In genomic region chr3:90490696-90491256, GRCm38 (mm10) we compare ENCODE assay signal across 7 mouse cellular contexts. TPM values are rescaled to one million over a fixed set of nuclear protein-coding genes. Genes with fewer than 3 reads are reported as not detected.
DNase-seq lines count a peak whose midpoint lies in the region; ATAC-seq lines count a peak whose summit lies in the region.

Snapin (minus strand) TSS chr3:90491033.

- H3K4me1 ChIP-seq in embryonic facial prominence, embryonic 11.5 days (ENCODE audit: control insufficient read depth, insufficient read depth, low read length) = peaks cover 3% of the 10 kb centered on the region; the same call in 1 of the 2 replicates
- no peaks in the 10 kb centered on the region for H3K4me1 ChIP-seq in limb, embryonic 11.5 days (ENCODE audit: control insufficient read depth, insufficient read depth, low read length)
- no peaks in the 10 kb centered on the region for H3K4me1 ChIP-seq in midbrain, embryonic 14.5 days (ENCODE audit: control insufficient read depth, insufficient read depth, low read length)

- no peaks in the 10 kb centered on the region for H3K27me3 ChIP-seq in embryonic facial prominence, embryonic 11.5 days (ENCODE audit: control insufficient read depth, insufficient read depth, low read length)
- no peaks in the 10 kb centered on the region for H3K27me3 ChIP-seq in limb, embryonic 11.5 days (ENCODE audit: control insufficient read depth, insufficient read depth, low read length)
- H3K27me3 ChIP-seq in midbrain, embryonic 14.5 days (ENCODE audit: control insufficient read depth, insufficient read depth, low read length) = no peaks in the 10 kb centered on the region

- peak within 1 kb of the TSS; percentile 70 for H3K4me3 ChIP-seq in embryonic facial prominence, embryonic 11.5 days (ENCODE audit: low read depth, low read length)
- H3K4me3 ChIP-seq in limb, embryonic 11.5 days (ENCODE audit: low read depth, low read length) = peak within 1 kb of the TSS; percentile 69
- peak within 1 kb of the TSS; percentile 76 for H3K4me3 ChIP-seq in midbrain, embryonic 14.5 days (replicated peaks; ENCODE audit: low read depth, low read length)

- ATAC-seq in embryonic facial prominence, embryonic 11.5 days (replicated peaks; ENCODE audit: insufficient number of reproducible peaks, low FRiP score, low TSS enrichment, low read depth) = peak; percentile 95
- ATAC-seq in limb, embryonic 11.5 days (ENCODE audit: insufficient number of reproducible peaks, low FRiP score, low TSS enrichment, low read depth) = peak; percentile 96
- peak; percentile 95 for ATAC-seq in midbrain, embryonic 14.5 days (ENCODE audit: low FRiP score, low TSS enrichment)

- H3K9ac ChIP-seq in embryonic facial prominence, embryonic 11.5 days (replicated peaks; ENCODE audit: low read length) = peak within 1 kb of the TSS; percentile 79
- peak within 1 kb of the TSS; percentile 75 for H3K9ac ChIP-seq in limb, embryonic 11.5 days (ENCODE audit: low read length)
- peak within 1 kb of the TSS; percentile 71 for H3K9ac ChIP-seq in midbrain, embryonic 14.5 days (replicated peaks; ENCODE audit: low read length)

- H3K4me2 ChIP-seq in embryonic facial prominence, embryonic 11.5 days (ENCODE audit: low read depth, low read length) = peak within 1 kb of the TSS; percentile 36
- H3K4me2 ChIP-seq in limb, embryonic 11.5 days (ENCODE audit: low read depth, severe bottlenecking) = peak within 1 kb of the TSS; percentile 43
- peak within 1 kb of the TSS; percentile 73 for H3K4me2 ChIP-seq in midbrain, embryonic 14.5 days (ENCODE audit: low read length)

- WGBS in embryonic facial prominence, embryonic 11.5 days = under 1% methylated on average over 36 of the region's 37 CpGs
- under 1% methylated on average over 37 of the region's 37 CpGs for WGBS in limb, embryonic 11.5 days
- WGBS in midbrain, embryonic 14.5 days = under 1% methylated on average over 37 of the region's 37 CpGs

- peak; percentile 97 for DNase-seq in adrenal gland, postnatal 14 days
- peak; percentile 97 for DNase-seq in embryonic facial prominence, embryonic 11.5 days (ENCODE audit: low spot score)
- DNase-seq in heart, adult 11 months = peak; percentile 100
- DNase-seq in kidney, adult 18-20 months = peak; percentile 99
- DNase-seq in limb, embryonic 11.5 days (ENCODE audit: low spot score) = peak; percentile 98
- peak; percentile 97 for DNase-seq in midbrain, embryonic 14.5 days
- peak; percentile 90 to 94 for DNase-seq in spleen, adult 18-20 months

- H3K36me3 ChIP-seq in embryonic facial prominence, embryonic 11.5 days (replicated peaks; ENCODE audit: control insufficient read depth, insufficient read depth, low read depth, low read length) = peaks cover 2% of the 10 kb centered on the region
- peaks cover 10% of the 10 kb centered on the region for H3K36me3 ChIP-seq in limb, embryonic 11.5 days (ENCODE audit: control insufficient read depth, insufficient read depth, low read length)
- H3K36me3 ChIP-seq in midbrain, embryonic 14.5 days (ENCODE audit: control insufficient read depth, insufficient read depth, low read length) = peaks cover 44% of the 10 kb centered on the region

- H3K27ac ChIP-seq in embryonic facial prominence, embryonic 11.5 days (replicated peaks; ENCODE audit: low read depth, low read length) = no peak within 1 kb of the TSS; the same call in 1 of the 2 replicates
- no peak within 1 kb of the TSS for H3K27ac ChIP-seq in limb, embryonic 11.5 days (replicated peaks; ENCODE audit: low read depth, low read length)
- H3K27ac ChIP-seq in midbrain, embryonic 14.5 days (replicated peaks; ENCODE audit: low read depth, low read length) = peak within 1 kb of the TSS; percentile 76

- H3K9me3 ChIP-seq in embryonic facial prominence, embryonic 11.5 days (replicated peaks; ENCODE audit: control insufficient read depth, low read length) = no peaks in the 10 kb centered on the region
- H3K9me3 ChIP-seq in limb, embryonic 11.5 days (ENCODE audit: control insufficient read depth, low read length) = no peaks in the 10 kb centered on the region
- H3K9me3 ChIP-seq in midbrain, embryonic 14.5 days (ENCODE audit: control insufficient read depth, low read length) = no peaks in the 10 kb centered on the region

RNA-seq across cellular contexts. Expression of gene Snapin, which starts in this region (rescaled TPM):
- 46.1 and 49.2 TPM in 2 replicates for total RNA-seq in adrenal gland, postnatal 14 days (2021)
- 63.3 and 65.8 TPM in 2 replicates for polyA plus RNA-seq in embryonic facial prominence, embryonic 11.5 days (2014; fragmentation: Nextera tagmentation; extraction: Ambion mirVana)
- polyA plus RNA-seq in limb, embryonic 11.5 days (2014; fragmentation: Nextera tagmentation; extraction: Ambion mirVana) = 60.5 and 63.6 TPM in 2 replicates
- polyA plus RNA-seq in midbrain, embryonic 14.5 days (2014; fragmentation: Nextera tagmentation; extraction: Ambion mirVana) = 89.7 and 92.8 TPM in 2 replicates
